Mouse (Mus musculus): ENCODE measurements at regions not wholly inside any gene's neighbourhood (a gene's known extent, or its start where the extent isn't known, plus 50 kb on each side); places are given as distances from the start of the nearest gene placed in this dataset.
"Not testable (repeated sequence)": the region's sequence is repeated elsewhere in the genome, so short reads cannot be mapped to it uniquely, and the experiment has no call there.

DNA sequence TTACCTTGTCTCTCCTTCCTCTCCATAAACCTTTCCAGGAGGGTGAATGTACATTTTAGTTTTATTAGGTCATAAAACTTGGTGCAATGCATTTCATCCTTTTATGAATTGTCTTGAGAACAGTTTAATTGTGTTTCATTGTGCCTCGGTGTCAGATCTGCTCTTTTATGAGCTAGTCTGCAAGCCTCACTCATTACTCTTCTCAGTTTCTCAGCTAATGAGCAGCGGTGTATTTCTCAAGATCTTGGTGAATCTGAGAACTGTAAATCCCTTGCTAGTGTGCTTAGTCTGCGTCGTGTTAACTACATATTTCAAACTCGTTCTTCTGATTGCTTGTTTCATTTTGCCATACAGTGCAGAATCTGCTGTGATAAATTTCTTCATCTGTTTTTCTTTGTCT is 984.4 kb downstream of the Basp1 start:
- no peak for DNase-seq
- intact Hi-C loops (cut with DNase I), result no loop called here

DNA sequence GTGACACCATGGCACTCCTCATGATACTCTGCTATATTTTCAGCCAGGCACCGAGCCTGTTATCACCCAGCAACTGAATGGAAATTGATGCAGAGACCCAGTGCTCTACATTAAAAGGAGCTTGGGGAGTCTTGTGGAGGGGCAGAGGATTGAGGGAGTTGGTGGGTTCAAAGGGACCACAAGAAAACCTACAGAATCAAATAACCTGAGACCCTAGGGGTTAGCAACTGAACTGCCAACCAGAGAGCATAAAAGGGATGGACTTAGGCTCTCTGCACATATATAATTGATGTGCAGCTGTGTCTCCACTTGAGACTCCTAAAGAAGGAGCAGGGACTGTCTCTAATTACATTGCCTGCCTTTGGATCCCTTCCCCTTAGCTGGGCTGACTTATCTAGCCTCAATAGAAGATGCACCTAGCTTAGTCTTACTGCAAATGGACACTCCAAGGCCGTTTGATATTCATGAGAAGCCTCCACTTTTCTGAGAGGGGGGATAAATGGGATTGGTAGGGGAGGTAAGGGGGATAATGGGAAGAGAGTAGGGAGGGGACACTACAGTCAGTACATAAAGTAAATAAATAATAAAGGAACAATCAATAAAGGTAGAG is 991.1 kb downstream of the Basp1 start:
- intact Hi-C loops (cut with DNase I), result no loop called here
- DNase-seq, result no peak

DNA sequence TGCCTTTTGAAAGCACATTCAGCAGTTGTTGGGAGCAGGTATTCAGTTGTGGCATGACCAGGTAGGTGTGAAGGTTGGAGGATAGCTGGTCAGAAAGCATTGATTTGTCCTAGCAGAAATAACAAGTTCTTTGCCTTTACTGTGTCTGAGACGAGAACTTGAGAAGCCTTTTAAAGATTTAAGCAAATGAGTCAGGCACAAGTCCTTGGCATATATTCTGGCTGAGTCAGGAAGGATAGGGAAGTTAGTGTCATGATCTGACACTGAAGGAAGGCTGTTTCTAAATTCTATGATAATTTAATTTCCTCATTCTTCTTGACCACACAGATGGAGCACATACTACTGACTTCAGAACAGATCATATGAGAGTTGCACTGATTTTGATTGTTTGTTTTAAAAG is 993.8 kb downstream of the Basp1 start:
- intact Hi-C loops (cut with DNase I), result no loop called here
- no peak for DNase-seq

DNA sequence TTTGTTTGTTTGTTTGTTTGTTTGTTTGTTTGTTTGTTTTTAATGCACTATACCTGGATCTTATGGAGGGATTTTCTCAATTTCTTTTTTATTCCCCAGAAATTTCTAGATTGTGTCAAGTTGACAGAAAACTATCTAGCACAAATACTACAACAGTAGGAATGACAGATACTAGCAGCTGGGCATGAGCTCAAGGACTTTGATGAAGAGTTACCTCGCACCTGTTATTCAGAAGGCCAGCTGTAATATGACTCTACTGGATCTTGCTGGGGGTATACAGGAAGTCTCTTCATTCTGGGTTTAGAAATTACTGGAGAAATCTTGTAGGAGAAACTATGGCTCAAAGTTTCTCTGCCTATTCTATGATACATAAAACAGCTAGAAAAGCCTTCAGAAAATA is 994.4 kb downstream of the Basp1 start:
- no peak for DNase-seq
- intact Hi-C loops (cut with DNase I), result no loop called here

DNA sequence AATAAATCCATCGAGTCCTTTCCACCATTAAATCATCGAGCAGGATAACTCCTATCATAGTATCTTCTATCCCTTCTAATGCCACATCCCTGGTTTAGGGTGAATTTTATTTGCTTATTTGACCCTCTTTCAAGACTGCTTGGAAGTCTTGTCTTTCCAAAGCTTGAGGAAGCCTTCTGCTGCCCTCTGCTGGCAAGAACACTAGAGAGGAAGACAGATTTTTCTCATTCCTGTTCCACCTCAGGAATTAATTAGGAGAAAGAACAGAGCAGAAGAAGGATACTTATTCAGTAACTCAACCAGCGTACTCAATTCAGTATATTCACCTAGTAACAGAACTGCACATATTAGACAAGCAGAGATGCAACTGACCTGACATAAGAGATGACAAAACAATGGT is 1005.9 kb downstream of the Basp1 start:
- intact Hi-C loops (cut with DNase I), result no loop called here

DNA sequence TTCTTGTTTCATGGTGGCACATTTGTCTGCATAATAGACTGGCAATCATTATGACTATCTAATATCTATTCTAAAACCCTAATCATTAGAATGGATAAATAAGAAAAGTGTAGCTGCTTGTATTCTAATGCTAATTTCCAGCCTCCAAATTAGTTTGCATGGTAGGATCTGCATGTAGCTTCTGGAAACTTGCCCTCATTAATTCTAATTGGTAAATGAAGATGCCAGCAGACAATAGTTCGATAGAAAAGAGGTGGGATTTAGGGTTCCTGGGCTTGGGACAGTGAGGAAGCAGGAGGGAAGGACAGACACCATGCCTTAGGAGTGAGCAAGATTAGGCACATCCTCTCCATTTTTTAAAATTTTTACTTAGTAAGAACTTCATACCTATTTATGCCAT is 1008.3 kb downstream of the Basp1 start:
- intact Hi-C loops (cut with DNase I), result no loop called here

More for the DNA sequence above, 1005.9 kb downstream of the Basp1 start:
- no peak for DNase-seq

DNA sequence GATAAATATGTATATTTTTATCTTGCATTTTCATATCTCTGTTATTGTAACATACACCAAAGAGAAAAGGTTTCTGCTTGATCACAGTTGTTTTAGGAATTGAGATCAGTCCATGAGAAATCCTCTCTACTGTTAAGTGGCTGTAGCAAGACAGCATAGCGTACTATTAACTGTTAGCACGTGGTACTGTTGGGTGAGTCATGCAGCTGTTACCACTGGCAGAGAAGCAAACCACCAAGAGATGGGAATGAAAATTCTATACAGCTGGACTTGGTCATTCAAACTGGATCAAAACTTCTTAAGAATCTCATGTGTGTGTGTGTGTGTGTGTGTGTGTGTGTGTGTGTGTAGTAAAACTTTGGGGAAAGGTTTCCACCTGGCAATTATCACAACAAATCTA is 1013.5 kb downstream of the Basp1 start:
- no peak for DNase-seq
- intact Hi-C loops (cut with DNase I), result no loop called here

More for the DNA sequence above, 1008.3 kb downstream of the Basp1 start:
- no peak for DNase-seq

DNA sequence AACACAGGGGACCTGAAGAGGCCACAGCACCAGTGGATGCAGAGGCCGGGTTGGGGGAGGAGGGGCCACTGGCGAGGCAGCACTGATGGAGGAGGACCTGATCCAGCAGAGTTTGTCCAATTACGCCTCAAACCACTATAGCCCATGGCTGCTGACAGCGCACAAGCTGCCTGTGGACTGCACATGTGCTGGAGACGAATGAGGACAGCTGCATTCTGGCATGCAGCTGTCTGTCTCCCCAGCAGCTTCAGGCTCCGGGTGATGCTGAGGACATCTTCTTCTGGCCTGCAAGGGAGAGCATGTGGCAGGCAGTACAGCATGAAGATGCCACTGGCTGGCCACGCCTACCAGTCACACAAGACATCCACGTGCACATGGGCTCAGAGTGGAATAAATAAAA is 1055.2 kb downstream of the Basp1 start:
- intact Hi-C loops (cut with DNase I), result no loop called here
- DNase-seq, result no peak

DNA sequence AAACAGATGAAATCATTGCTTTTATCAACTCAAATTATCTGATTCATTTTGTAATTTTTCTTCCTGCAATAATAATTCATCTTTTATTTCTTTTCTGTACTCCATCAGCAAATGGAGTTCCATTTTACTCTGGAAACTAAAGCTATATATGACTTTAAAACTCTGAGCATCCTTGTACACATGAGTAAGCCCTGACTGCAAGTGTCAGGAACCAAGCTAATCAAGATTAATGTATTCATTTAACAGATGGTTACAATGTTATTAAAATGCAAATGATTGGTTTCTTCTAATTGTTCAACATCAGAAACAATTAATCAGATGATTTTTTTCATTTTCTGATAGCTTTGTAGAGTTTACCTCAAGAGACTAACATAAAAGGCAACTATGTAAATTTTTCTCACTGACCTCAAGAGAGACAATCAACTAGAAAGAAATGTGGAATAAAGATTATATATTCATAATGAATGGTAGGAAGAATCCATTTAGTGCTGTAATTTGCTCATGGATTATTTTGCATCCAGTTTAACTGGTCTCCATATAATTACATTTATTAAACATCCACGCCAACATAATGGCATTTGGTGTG is 1064.5 kb downstream of the Basp1 start:
- intact Hi-C loops (cut with DNase I), result no loop called here
- DNase-seq, result no peak

DNA sequence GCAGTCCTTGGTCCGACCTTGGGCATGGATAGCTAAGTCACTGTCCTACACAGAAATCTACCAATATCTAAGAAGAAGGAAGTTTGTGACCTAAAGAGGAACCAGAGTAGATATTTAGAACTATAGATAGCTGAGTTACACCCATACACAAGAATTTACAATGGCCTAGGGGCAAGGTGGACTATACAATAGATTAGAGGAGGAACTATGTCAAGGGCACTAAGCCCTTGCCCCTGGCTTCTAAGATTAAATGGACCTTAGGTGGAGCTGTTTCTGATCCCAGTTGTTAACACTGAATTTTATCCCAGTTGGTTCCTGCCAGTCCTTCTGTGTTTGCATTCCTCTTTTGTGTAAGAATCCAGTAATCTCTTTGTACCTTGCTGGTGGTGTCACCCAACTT is 1077.7 kb downstream of the Basp1 start:
- DNase-seq; intact Hi-C loops (cut with DNase I): not testable (repeated sequence)

DNA sequence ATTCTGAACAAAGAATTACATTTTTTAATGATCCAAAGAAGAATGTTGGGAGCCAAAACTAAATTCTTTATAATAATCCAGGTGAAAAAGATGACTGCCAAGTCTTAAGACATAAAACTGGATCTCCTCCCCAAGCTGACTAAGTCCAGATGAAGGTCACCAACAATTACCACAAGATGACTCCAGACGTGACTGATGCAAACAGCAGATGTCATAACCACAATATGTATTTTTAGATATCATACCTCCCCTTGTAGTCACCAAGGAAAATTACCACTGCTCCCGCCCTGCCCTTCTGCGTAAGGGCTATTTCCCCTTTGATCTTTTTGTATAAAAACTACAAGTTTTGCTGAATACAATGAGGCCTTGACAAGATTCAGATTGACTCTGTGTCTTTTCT is 1110.4 kb downstream of the Basp1 start:
- intact Hi-C loops (cut with DNase I); DNase-seq: not testable (repeated sequence)

DNA sequence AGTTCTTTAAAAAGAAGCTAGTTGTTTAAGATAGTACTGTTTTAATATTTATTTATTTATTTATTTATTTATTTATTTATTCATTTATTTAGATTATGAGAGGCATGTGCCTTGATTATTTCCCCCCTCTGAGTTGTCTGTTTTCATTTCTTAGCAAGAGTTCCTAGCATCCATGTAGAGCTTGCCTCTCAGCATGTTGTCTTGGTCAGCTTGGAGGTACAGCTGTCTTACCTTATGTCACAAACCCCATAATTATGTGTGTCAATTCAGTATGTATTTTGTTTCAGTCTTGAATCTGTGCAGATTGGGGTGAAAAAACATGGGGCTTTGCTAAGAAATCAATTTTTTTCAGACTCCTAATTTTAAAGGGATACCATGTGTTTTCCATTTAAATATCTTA is 1116.3 kb downstream of the Basp1 start:
- intact Hi-C loops (cut with DNase I), result no loop called here
- no peak for DNase-seq

DNA sequence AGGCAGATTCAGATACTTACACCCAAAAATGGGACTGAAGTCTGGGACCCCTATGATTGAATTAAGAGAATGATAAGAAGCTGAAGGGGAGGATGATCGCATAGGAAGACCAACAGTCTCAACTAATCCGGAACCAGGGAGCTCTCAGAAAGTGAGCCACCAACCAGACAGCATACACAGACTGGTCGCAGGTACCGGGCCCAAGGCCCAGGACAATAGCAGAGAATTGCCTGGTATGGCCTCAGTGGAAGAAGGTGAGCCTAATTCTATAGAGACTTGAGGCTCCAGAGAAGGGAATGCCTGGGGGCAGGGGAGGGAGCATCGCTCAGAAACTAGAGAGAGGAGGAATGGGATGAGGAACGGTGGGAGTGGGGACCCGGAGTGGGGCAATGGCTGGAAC is 1116.8 kb downstream of the Basp1 start:
- intact Hi-C loops (cut with DNase I), result no loop called here
- DNase-seq, result no peak

DNA sequence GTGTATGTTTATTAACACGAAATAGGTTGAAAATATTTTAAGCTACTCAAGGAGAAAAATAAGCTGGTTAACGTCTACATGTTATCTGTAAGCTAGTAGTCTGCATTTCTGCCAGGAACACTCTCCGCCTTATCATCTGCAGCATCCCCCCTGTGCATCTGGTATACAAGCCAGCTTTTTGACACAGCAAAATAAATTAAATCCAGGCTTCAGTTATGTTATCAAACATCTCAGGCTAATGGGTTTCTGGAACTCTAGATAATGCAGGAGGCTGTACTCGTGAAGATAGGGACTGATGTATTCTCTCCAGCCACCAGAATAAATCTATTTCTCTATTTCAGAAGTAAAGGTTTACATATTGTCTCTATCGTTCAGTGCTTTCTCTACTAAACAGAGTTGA is 1138.5 kb downstream of the Basp1 start:
- no peak for DNase-seq
- intact Hi-C loops (cut with DNase I), result no loop called here

DNA sequence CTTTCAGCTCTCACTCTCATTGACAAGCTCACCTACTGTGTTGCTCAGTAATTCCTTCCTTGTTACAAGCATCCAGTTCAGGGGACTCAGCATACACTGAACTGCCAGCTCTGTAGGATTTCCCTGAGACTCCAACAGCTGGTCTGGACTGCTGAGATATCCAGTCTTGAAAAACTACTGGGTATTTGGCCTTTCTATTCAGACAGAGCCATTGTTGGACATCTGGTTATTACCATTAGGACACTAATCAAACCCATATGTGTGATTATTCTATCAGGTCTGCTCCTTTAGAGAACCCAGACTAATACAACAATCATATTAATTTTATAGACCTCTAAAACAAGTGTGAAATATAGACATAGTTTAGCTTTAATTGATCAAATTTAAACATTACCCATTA is 1146.2 kb downstream of the Basp1 start:
- intact Hi-C loops (cut with DNase I), result no loop called here
- DNase-seq, result no peak

Data from heart, postnatal 36 days (tissue).